Mouse (Mus musculus) MEL (cell line): ENCODE measurements around the gene Zfp109. TPM values are rescaled to one million over a fixed set of nuclear protein-coding genes. Genes with fewer than 3 reads are reported as not detected.

ENCODE experiments used
- DNase-seq: peaks from one replicate; pipeline ENCODE4 v3.0.0; 2011; ENCODE audit warnings: low read depth, low spot score
- H3K27ac ChIP-seq: 2 replicates; pipeline ENCODE4 v1.5.1; 2012; ENCODE audit warnings: low read depth, mild to moderate bottlenecking, control low read depth, low read length, moderate library complexity; ENCODE audit not compliant: control insufficient read depth
- H3K27me3 ChIP-seq, 2 experiments: fragments of 150-350 bp in 1 of 2; sonication (generic) in 1 of 2; 2 replicates each; pipeline ENCODE4 v1.6.1; 2012; ENCODE audit warnings: low read length in 2 of 2, mild to moderate bottlenecking in 2 of 2, improper control_type of control experiment in 1 of 2, moderate library complexity in 1 of 2; ENCODE audit not compliant: insufficient read depth in 2 of 2, control insufficient read depth in 1 of 2
- H3K36me3 ChIP-seq, 2 experiments: 2 replicates each; pipeline ENCODE4 v1.6.1; 2012 to 2014; ENCODE audit warnings: low read length in 2 of 2, improper control_type of control experiment in 1 of 2, inconsistent platforms in 1 of 2, mild to moderate bottlenecking in 1 of 2; ENCODE audit not compliant: insufficient read depth in 2 of 2, control insufficient read depth in 1 of 2
- H3K4me1 ChIP-seq, 2 experiments: fragments of 150-350 bp in 1 of 2; sonication (generic) in 1 of 2; 2 replicates each; pipeline ENCODE4 v1.6.1; 2012; ENCODE audit warnings: low read length in 2 of 2, improper control_type of control experiment in 1 of 2, mild to moderate bottlenecking in 1 of 2; ENCODE audit not compliant: insufficient read depth in 2 of 2, control insufficient read depth in 1 of 2
- H3K4me3 ChIP-seq, 2 experiments: fragments of 150-350 bp in 1 of 2; sonication (generic) in 1 of 2; 2 replicates each; pipeline ENCODE4 v1.5.1; 2012; ENCODE audit warnings: low read depth in 2 of 2, low read length in 2 of 2, mild to moderate bottlenecking in 2 of 2, moderate library complexity in 2 of 2, control low read depth in 1 of 2, improper control_type of control experiment in 1 of 2; ENCODE audit not compliant: control insufficient read depth in 1 of 2, insufficient read depth in 1 of 2
- H3K79me2 ChIP-seq: 2 replicates; pipeline ENCODE4 v1.6.1; 2012; ENCODE audit warnings: mild to moderate bottlenecking, low read length, moderate library complexity; ENCODE audit not compliant: control insufficient read depth, poor library complexity, insufficient read depth
- H3K9ac ChIP-seq: 2 replicates; pipeline ENCODE4 v1.6.1; 2012; ENCODE audit warnings: low read depth, mild to moderate bottlenecking, control low read depth, low read length, moderate library complexity; ENCODE audit not compliant: control insufficient read depth, poor library complexity, severe bottlenecking
- H3K9me3 ChIP-seq: fragments of 150-350 bp; sonication (generic); replicated peaks from 2 replicates; pipeline ENCODE4 v1.6.1; 2012; ENCODE audit warnings: mild to moderate bottlenecking, low read length, improper control_type of control experiment, moderate library complexity; ENCODE audit not compliant: insufficient read depth
- CHD1 ChIP-seq: IDR thresholded peaks from 2 replicates; pipeline ENCODE4 v1.6.1; 2012; ENCODE audit warnings: low read depth, mild to moderate bottlenecking, inconsistent platforms, low read length, improper control_type of control experiment
- CTCF ChIP-seq, 3 experiments: IDR thresholded peaks in 2 of 3; conservative IDR thresholded peaks in 1 of 3; 2 replicates each; pipeline ENCODE4 v1.5.1; 2011 to 2012; ENCODE audit warnings: low read length in 3 of 3, low read depth in 2 of 3, mild to moderate bottlenecking in 2 of 3, improper control_type of control experiment in 1 of 3, inconsistent platforms in 1 of 3, mixed read lengths in 1 of 3, moderate library complexity in 1 of 3; ENCODE audit not compliant: control insufficient read depth in 1 of 3, insufficient read depth in 1 of 3, poor library complexity in 1 of 3, severe bottlenecking in 1 of 3
- E2F4 ChIP-seq: IDR thresholded peaks from 2 replicates; pipeline ENCODE4 v1.6.1; 2011; ENCODE audit warnings: low read depth, low read length, improper control_type of control experiment, borderline replicate concordance
- KAT2A ChIP-seq: conservative IDR thresholded peaks from 2 replicates; pipeline ENCODE4 v1.6.1; 2012; ENCODE audit warnings: low read depth, low read length, improper control_type of control experiment, inconsistent platforms
- MAFK ChIP-seq: IDR thresholded peaks from 2 replicates; pipeline ENCODE4 v1.6.1; 2011; ENCODE audit warnings: low read depth, mild to moderate bottlenecking, low read length, improper control_type of control experiment, borderline replicate concordance
- MEF2A ChIP-seq: IDR thresholded peaks from 2 replicates; pipeline ENCODE4 v1.6.1; 2014; ENCODE audit warnings: low read depth, mild to moderate bottlenecking, inconsistent platforms, low read length, improper control_type of control experiment; ENCODE audit not compliant: poor library complexity, insufficient replicate concordance, severe bottlenecking; ENCODE audit errors: extremely low read depth
- MXI1 ChIP-seq: IDR thresholded peaks from 2 replicates; pipeline ENCODE4 v1.6.1; 2011; ENCODE audit warnings: mild to moderate bottlenecking, low read depth, low read length, improper control_type of control experiment
- MYC ChIP-seq: IDR thresholded peaks from 2 replicates; pipeline ENCODE4 v1.6.1; 2011; ENCODE audit warnings: low read depth, mild to moderate bottlenecking, low read length, improper control_type of control experiment, moderate library complexity
- NRF1 ChIP-seq: IDR thresholded peaks from 2 replicates; pipeline ENCODE4 v1.6.1; 2014; ENCODE audit warnings: low read depth, mild to moderate bottlenecking, inconsistent platforms, low read length, improper control_type of control experiment, moderate library complexity; ENCODE audit not compliant: poor library complexity, insufficient read depth, severe bottlenecking
- POLR2A ChIP-seq, 2 experiments: IDR thresholded peaks; 2 replicates each; pipeline ENCODE4 v1.6.1; 2011 to 2012; ENCODE audit warnings: low read length in 2 of 2, mild to moderate bottlenecking in 2 of 2, control low read depth in 1 of 2, improper control_type of control experiment in 1 of 2, low read depth in 1 of 2, moderate library complexity in 1 of 2; ENCODE audit not compliant: control insufficient read depth in 1 of 2, insufficient read depth in 1 of 2, poor library complexity in 1 of 2
- POLR2AphosphoS2 ChIP-seq: IDR thresholded peaks from 2 replicates; pipeline ENCODE4 v1.6.1; 2011; ENCODE audit warnings: low read length, improper control_type of control experiment
- POLR2AphosphoS5 ChIP-seq: IDR thresholded peaks from 2 replicates; pipeline ENCODE4 v1.6.1; 2012; ENCODE audit warnings: low read depth, borderline replicate concordance, mild to moderate bottlenecking, inconsistent platforms, low read length, moderate library complexity, mixed read lengths
- SMC3 ChIP-seq: IDR thresholded peaks from 2 replicates; pipeline ENCODE4 v1.6.1; 2011; ENCODE audit warnings: low read depth, low read length, improper control_type of control experiment
- TAL1 ChIP-seq: IDR thresholded peaks from 2 replicates; pipeline ENCODE4 v1.6.1; 2012; ENCODE audit warnings: mild to moderate bottlenecking, inconsistent platforms, low read length, moderate library complexity, mixed read lengths
- TBP ChIP-seq: IDR thresholded peaks from 2 replicates; pipeline ENCODE4 v1.8.0; 2011; ENCODE audit warnings: low read depth, low read length, improper control_type of control experiment
- TCF12 ChIP-seq: IDR thresholded peaks from 2 replicates; pipeline ENCODE4 v1.6.1; 2014; ENCODE audit warnings: low read depth, mild to moderate bottlenecking, inconsistent platforms, low read length, improper control_type of control experiment, moderate library complexity
- USF1 ChIP-seq: IDR thresholded peaks from 2 replicates; pipeline ENCODE4 v1.6.1; 2014; ENCODE audit warnings: low read depth, mild to moderate bottlenecking, inconsistent platforms, low read length, improper control_type of control experiment, moderate library complexity
- USF2 ChIP-seq, 2 experiments: IDR thresholded peaks; 2 replicates each; pipeline ENCODE4 v1.6.1; 2011 to 2012; ENCODE audit warnings: improper control_type of control experiment in 2 of 2, low read length in 2 of 2, borderline replicate concordance in 1 of 2, inconsistent platforms in 1 of 2, low read depth in 1 of 2, mild to moderate bottlenecking in 1 of 2; ENCODE audit not compliant: insufficient read depth in 1 of 2
- ZC3H11A ChIP-seq: IDR thresholded peaks from 2 replicates; pipeline ENCODE4 v1.6.1; 2012; ENCODE audit warnings: low read depth, mild to moderate bottlenecking, inconsistent platforms, low read length, improper control_type of control experiment
- ZKSCAN1 ChIP-seq: IDR thresholded peaks from 2 replicates; pipeline ENCODE4 v1.6.1; 2012; ENCODE audit warnings: low read depth, mild to moderate bottlenecking, inconsistent platforms, low read length, improper control_type of control experiment, moderate library complexity
- ZNF384 ChIP-seq: IDR thresholded peaks from 2 replicates; pipeline ENCODE4 v1.6.1; 2012; ENCODE audit warnings: low read depth, mild to moderate bottlenecking, inconsistent platforms, low read length, improper control_type of control experiment
- polyA plus RNA-seq, 2 experiments: library from polyadenylated mRNA; stranded (reverse) in 1 of 2; unstranded in 1 of 2; fragments of >175 nt in 1 of 2; fragments of >200 nt in 1 of 2; gene quantifications; 2 replicates each; pipeline versions ENCODE4 v1.2.1 to v1.2.4; 2012; ENCODE audit warnings: low replicate concordance in 2 of 2, low read depth in 1 of 2; ENCODE audit not compliant: insufficient read length in 2 of 2, insufficient read depth in 1 of 2, missing spikeins in 1 of 2
- total RNA-seq: library from RNA; depleted of rRNA; stranded (reverse); fragments of 300-350 nt; gene quantifications from 2 replicates; pipeline ENCODE4 v1.2.3, GENCODE M21; 2012

The Zfp109 gene
- total and polyA plus RNA-seq, 3 experiments: not detected

DNA sequence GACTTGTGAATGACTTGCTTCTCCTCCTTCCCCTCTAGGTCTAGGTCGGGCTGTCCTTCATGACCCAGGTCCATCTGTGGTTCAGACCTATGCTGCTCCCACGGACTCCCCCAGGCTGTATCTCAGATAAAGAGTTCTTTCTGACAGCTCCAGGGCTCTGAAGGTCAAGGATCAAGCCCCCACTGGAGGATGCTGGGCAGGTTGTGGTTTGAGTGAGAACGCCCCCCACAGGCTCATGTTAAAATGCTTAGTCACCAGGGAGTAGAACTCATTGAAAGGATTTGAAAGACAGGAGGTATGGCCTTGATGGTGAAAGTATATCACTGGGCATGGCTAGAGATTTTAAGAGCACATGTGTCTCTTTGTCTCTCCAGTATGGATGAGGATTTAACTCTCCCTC, 31.9 kb upstream of the Zfp109 start:
- Histone ChIP-seq H3K36me3 (no peaks in the 10 kb centered on the region), H3K9ac (no peak overlapping the region), H3K4me1 (no peaks in the 10 kb centered on the region), H3K4me3 (no peak overlapping the region), H3K27me3 (no peaks in the 10 kb centered on the region; a peak in 1 of 4 replicates), H3K27ac (no peak overlapping the region), H3K9me3 (no peaks in the 10 kb centered on the region), H3K79me2 (no peaks in the 10 kb centered on the region)
- TF ChIP-seq MAFK (no peak), MXI1 (no peak), USF2 (IDR thresholded peaks at IDR 0.05; ENCODE audit: borderline replicate concordance in 1 of 2, insufficient read depth in 1 of 2, low read depth in 1 of 2, low read length in 2 of 2) (no peak), MEF2A (no peak), ZKSCAN1 (no peak), NRF1 (no peak), TCF12 (no peak)
- no peak for DNase-seq

DNA sequence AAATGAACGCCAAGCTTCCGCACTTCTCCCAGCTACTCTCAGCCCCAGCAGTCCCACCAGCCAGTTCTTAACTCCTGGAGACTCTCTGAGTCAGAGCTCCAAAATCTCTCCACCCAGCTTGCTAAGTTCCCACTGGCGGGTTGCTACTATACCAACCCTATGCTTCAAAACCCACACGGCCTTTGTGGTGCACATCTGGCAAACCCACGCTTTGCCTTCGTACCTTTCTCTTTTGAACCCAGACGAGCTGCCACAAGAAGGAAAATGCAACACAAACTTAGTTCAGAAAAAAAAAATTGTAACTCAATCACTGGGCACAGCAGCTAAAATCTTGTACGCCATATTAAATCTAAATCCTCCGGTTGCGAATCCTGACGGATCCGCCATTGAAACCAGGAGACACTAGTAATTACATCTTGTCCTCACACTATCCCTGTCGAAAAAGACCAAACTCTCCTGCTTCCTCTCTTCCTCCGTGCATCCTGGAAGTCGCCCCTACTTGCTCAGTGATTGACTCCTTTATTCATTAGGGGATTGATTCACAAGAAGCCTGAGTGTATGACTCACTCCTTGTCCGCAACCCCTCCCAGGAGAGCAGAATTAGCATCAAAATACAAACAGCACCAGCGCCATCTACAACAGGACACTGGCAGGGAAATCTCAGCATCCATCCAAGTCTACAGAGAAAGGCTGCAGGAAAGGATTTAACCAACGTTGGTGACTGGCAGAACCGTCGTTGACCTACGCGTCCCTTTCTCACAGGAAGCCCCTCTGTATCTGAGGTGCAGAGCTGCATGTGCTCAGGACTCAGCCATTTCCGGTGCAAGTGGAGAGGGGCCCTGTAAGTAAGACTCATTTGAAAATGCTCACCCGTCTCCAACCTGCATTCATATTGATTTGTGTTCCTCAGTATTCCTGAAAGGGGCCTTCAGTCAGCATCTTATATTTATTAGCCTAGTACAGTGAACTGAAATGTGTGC, 31.1 kb upstream of the Zfp109 start:
- DNase-seq: no peak
- Histone ChIP-seq H3K9ac (no peak overlapping the region), H3K36me3 (no peaks in the 10 kb centered on the region), H3K27me3 (no peaks in the 10 kb centered on the region; a peak in 1 of 4 replicates), H3K4me1 (no peaks in the 10 kb centered on the region), H3K9me3 (no peaks in the 10 kb centered on the region), H3K79me2 (no peaks in the 10 kb centered on the region), H3K27ac (no peak overlapping the region), H3K4me3 (no peak overlapping the region)
- no peak for TF ChIP-seq USF1
- no peak for TF ChIP-seq USF2 (IDR thresholded peaks at IDR 0.05; ENCODE audit: borderline replicate concordance in 1 of 2, insufficient read depth in 1 of 2, low read depth in 1 of 2, low read length in 2 of 2)
- TF ChIP-seq TBP: no peak
- no peak for TF ChIP-seq ZNF384
- TF ChIP-seq E2F4: no peak
- TF ChIP-seq MYC: no peak
- TF ChIP-seq CTCF (IDR thresholded peaks at IDR 0.05 in 2 of 3, conservative IDR thresholded peaks at IDR 0.05 in 1 of 3; ENCODE audit: control insufficient read depth in 1 of 3, insufficient read depth in 1 of 3, low read depth in 2 of 3, low read length in 3 of 3, poor library complexity in 1 of 3, severe bottlenecking in 1 of 3): no peak
- TF ChIP-seq SMC3: no peak
- TF ChIP-seq TCF12: no peak
- TF ChIP-seq POLR2AphosphoS5: no peak
- no peak for TF ChIP-seq CHD1
- no peak for TF ChIP-seq KAT2A
- no peak for TF ChIP-seq POLR2A (IDR thresholded peaks at IDR 0.05; ENCODE audit: control insufficient read depth in 1 of 2, insufficient read depth in 1 of 2, low read depth in 1 of 2, low read length in 2 of 2, poor library complexity in 1 of 2)
- TF ChIP-seq ZC3H11A: no peak
- TF ChIP-seq TAL1: no peak
- no peak for TF ChIP-seq POLR2AphosphoS2
- TF ChIP-seq NRF1: no peak
